Mouse (Mus musculus) C2C12 (cell line): ENCODE measurements around the gene Ifnar1. TPM values are rescaled to one million over a fixed set of nuclear protein-coding genes. Genes with fewer than 3 reads are reported as not detected.
A peak's percentile ranks its signal among the peaks of the same experiment; 100 is the strongest.

ENCODE experiments used
- H3K27me3 ChIP-seq: one replicate; pipeline ENCODE4 v1.6.1; 2011; ENCODE audit not compliant: control insufficient read depth, insufficient read depth, insufficient read length
- H3K36me3 ChIP-seq: one replicate; pipeline ENCODE4 v1.6.1; 2011; ENCODE audit not compliant: control insufficient read depth, insufficient read depth
- H3K4me3 ChIP-seq: one replicate; pipeline ENCODE4 v1.5.1; 2011; ENCODE audit warnings: mild to moderate bottlenecking, control low read depth; ENCODE audit not compliant: poor library complexity, insufficient read depth, severe bottlenecking
- H3K79me2 ChIP-seq: one replicate; pipeline ENCODE4 v1.6.1; 2011; ENCODE audit not compliant: control insufficient read depth, insufficient read depth
- H3K79me3 ChIP-seq: one replicate; pipeline ENCODE4 v1.6.1; 2011; ENCODE audit warnings: low read depth, control low read depth
- H3ac ChIP-seq: one replicate; pipeline ENCODE3; 2011; ENCODE audit warnings: low read depth; ENCODE audit not compliant: control insufficient read depth, insufficient read length
- CEBPB ChIP-seq: IDR thresholded peaks from one replicate; pipeline ENCODE4 v1.6.1; 2011; ENCODE audit warnings: low read depth, mild to moderate bottlenecking, control low read depth, moderate library complexity
- CTCF ChIP-seq: IDR thresholded peaks from one replicate; pipeline ENCODE4 v1.5.1; 2011; ENCODE audit not compliant: control insufficient read depth, insufficient read depth, insufficient read length
- FOSL1 ChIP-seq: IDR thresholded peaks from one replicate; pipeline ENCODE4 v1.8.0; 2011; ENCODE audit warnings: mild to moderate bottlenecking, low read length; ENCODE audit not compliant: poor library complexity, insufficient read depth, severe bottlenecking
- MAX ChIP-seq: IDR thresholded peaks from one replicate; pipeline ENCODE4 v1.6.1; 2011; ENCODE audit warnings: mild to moderate bottlenecking, control low read depth
- MYOD1 ChIP-seq: IDR thresholded peaks from one replicate; pipeline ENCODE4 v1.6.1; 2011; ENCODE audit warnings: low read depth; ENCODE audit not compliant: control insufficient read depth, insufficient read length
- MYOG ChIP-seq: IDR thresholded peaks from one replicate; pipeline ENCODE4 v1.6.1; 2011; ENCODE audit not compliant: control insufficient read depth, insufficient read length; ENCODE audit errors: extremely low read depth
- USF1 ChIP-seq: IDR thresholded peaks from one replicate; pipeline ENCODE4 v1.6.1; 2011; ENCODE audit warnings: low read depth, mild to moderate bottlenecking, control low read depth, moderate library complexity
- polyA plus RNA-seq: library from polyadenylated mRNA; unstranded; fragments of >200 nt; fragmentation: generic; extraction: Trizol; gene quantifications from one replicate; pipeline ENCODE4 v1.2.1, GENCODE M21; 2012; ENCODE audit warnings: missing spikeins

The Ifnar1 gene
- polyA plus RNA-seq, 1 experiment: 18.1 TPM

DNA sequence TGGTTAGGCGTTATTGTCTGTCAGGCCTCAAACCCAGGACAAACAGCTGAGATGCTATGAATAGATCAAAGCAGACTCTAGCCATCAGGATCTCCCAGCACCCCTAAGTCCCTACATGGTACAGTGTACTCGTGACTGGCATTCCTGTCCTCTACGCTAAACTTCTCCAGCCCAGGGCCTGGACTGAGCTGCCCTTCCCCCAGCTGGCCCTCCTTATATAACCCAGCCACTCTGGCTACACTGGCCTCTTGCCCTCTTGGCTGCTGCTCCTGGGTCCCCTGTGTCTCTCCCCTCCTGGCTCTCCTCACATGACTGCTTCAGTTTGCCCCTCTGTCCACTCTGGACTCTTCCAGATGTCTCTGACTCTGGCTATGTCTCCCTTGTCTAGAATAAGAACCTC, 22.4 kb upstream of the Ifnar1 start:
- TF ChIP-seq MYOG: no peak
- no peak for TF ChIP-seq CTCF
- TF ChIP-seq MYOD1: no peak
- no peak for TF ChIP-seq USF1
- no peak for TF ChIP-seq CEBPB
- no peak for TF ChIP-seq MAX
- no peak for TF ChIP-seq FOSL1
- no peaks in the 10 kb centered on the region for H3K79me2 ChIP-seq
- no peak overlapping the region for H3K4me3 ChIP-seq
- no peaks in the 10 kb centered on the region for H3K27me3 ChIP-seq
- H3K79me3 ChIP-seq: no peaks in the 10 kb centered on the region
- no peak overlapping the region for H3ac ChIP-seq
- no peaks in the 10 kb centered on the region for H3K36me3 ChIP-seq

DNA sequence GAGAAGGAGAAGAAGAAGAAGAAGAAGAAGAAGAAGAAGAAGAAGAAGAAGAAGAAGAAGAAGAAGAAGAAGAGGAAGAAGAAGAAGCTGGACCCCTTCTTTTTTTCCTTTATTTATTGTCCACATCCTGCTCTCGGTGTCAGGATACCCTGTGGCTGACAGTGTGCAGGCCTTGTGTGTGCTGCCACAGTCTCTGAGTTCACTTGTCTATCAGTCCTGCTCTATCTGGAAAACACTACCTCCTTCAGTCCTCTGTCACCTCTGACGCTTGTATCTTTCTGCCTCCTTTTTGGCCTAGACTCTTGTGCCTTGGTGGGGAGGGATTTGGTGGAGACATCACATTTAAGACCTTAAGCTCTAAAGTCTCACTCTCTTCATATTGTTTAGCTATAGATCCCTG, 21.6 kb upstream of the Ifnar1 start:
- no peak overlapping the region for H3K4me3 ChIP-seq
- TF ChIP-seq USF1 (no peak), FOSL1 (no peak), MYOD1 (no peak), MAX (no peak), CEBPB (no peak), CTCF (no peak)
- no peaks in the 10 kb centered on the region for H3K36me3 ChIP-seq
- H3K79me3 ChIP-seq: no peaks in the 10 kb centered on the region
- H3K79me2 ChIP-seq: no peaks in the 10 kb centered on the region
- no peaks in the 10 kb centered on the region for H3K27me3 ChIP-seq
- no peak overlapping the region for H3ac ChIP-seq

DNA sequence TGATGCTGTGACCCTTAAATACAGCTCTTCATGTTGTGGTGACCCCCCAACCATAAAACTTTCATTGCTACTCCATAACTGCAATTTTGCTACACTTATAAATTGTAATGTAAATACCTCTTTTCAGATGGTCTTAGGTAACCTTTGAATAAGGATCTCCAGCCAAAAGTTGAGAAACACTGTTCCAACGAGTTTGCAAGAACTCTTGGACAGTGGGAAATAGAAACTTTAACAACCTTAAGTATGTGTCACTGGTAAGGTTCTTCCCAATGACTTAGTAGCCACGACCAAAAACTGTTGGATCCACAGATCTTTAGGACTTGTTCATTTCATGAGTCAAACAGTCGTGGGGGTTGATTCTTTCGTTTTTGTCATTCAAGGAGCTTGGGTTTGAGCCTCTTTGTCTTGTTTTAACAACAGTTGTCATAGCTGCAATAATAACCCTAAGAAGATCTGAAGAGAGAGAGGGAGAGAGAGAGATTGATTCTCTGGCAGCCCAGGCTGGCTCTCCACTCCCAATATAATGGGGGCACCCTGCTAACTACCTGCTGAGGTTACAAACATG, 21.1 kb upstream of the Ifnar1 start:
- Histone ChIP-seq H3ac (no peak overlapping the region), H3K27me3 (no peaks in the 10 kb centered on the region), H3K79me3 (no peaks in the 10 kb centered on the region), H3K36me3 (no peaks in the 10 kb centered on the region), H3K4me3 (no peak overlapping the region), H3K79me2 (no peaks in the 10 kb centered on the region)
- TF ChIP-seq CEBPB (no peak), MYOG (no peak), MAX (no peak), FOSL1 (no peak), CTCF (no peak)

DNA sequence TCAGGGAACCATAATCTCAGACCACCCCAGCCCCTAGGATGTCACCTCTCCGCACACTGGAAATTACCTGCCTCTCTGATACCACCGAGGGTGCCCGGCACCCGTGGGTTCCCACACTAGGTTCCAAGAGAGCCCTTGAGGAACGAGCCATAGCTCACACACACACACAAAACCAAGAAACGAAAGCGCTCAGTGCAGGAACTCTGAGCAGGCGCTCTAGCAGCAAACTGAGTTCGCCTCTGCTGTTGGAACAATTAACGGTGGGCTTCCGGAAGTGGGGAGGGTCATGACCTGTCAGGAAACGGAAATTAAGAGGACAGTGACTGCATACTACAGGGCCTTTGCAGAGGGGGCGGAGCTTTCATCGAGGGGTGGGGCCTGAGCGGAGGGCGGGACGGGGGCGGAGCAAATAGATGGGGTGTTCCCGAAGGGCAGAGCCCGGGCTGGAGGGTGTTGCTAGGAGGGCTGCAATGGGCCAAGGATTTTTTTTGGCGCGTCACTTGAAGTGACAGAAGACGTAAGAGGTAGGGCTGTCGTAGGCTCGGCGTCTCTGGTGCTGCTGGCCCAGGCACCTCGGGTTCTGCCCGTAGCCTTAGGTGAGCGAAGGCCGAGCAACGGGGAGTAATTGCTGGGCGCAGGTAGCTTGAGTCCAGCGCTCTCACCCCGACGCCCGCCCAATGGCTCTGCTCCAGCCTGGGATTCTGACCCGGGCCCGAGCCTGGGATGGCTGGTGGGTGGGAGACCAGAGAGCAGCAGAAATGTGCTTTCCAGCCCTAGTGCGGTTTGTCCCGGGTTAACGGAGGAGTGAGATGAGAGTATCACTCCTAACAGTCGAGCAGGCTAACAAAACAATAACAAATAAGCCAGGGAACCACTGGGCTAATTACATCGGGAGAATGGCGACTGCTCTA, 20.2 kb upstream of the Ifnar1 start:
- H3K27me3 ChIP-seq: no peaks in the 10 kb centered on the region
- peak overlapping the region; percentile 57 for H3ac ChIP-seq
- peak overlapping the region; percentile 25 for H3K4me3 ChIP-seq
- no peaks in the 10 kb centered on the region for H3K36me3 ChIP-seq
- no peaks in the 10 kb centered on the region for H3K79me2 ChIP-seq
- no peaks in the 10 kb centered on the region for H3K79me3 ChIP-seq
- TF ChIP-seq MYOG (no peak), MAX (no peak), FOSL1 (no peak), CTCF (no peak), USF1 (no peak), MYOD1 (no peak), CEBPB (no peak)

DNA sequence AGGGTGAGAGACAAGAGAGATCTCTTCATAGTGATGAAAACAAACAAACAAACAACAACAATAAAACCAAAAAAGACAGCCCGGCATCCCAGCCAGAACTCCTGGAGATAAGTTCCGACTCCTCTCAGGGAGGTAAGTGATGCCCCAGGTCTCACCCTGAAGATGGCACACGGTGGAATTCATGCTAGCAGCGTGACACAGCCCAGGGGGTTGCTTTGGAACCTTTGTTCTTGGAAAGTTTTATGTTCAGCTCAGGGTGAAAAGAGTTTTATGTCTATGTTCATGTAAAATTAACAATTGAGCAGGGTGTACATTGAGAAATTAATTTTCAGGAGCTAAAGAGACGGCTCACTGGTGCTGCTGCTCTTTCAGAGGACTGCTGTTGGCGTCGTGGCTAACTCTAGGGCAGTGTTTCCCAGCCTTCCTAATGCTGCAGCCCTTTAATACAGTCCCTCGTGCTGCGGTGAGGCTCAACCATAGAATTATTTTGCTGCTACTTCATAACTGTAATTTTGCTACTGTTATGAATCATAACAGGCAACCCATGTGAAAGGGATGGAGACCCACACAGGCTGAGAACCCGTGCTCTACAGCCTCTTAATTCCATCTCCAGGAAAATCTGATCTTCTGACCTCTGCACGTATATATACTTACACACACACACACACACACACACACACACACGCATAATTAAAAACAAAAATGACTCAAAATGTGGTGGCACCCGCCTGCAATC, 19.4 kb upstream of the Ifnar1 start:
- TF ChIP-seq USF1 (no peak), FOSL1 (no peak), MYOG (no peak), MYOD1 (no peak), MAX (no peak), CEBPB (no peak), CTCF (no peak)
- Histone ChIP-seq H3K79me3 (no peaks in the 10 kb centered on the region), H3ac (no peak overlapping the region), H3K36me3 (no peaks in the 10 kb centered on the region), H3K79me2 (no peaks in the 10 kb centered on the region), H3K27me3 (no peaks in the 10 kb centered on the region), H3K4me3 (no peak overlapping the region)
